Mouse (Mus musculus) small intestine, adult 2 months (tissue): ENCODE results near the gene Kyat1.

Experiments used
- CTCF ChIP-seq: fragments of 200-500 bp; IDR thresholded peaks from 2 replicates; pipeline ENCODE4 v1.5.1; 2012; ENCODE audit warnings: low read depth, mild to moderate bottlenecking, control low read depth, inconsistent platforms, low read length, moderate library complexity, mixed read lengths; ENCODE audit not compliant: insufficient replicate concordance, insufficient read length; ENCODE audit errors: extremely low read depth
- POLR2A ChIP-seq: fragments of 200-500 bp; IDR thresholded peaks from 2 replicates; pipeline ENCODE4 v1.6.1; 2012; ENCODE audit warnings: low read depth, mild to moderate bottlenecking, control low read depth, inconsistent platforms, low read length, moderate library complexity

DNA sequence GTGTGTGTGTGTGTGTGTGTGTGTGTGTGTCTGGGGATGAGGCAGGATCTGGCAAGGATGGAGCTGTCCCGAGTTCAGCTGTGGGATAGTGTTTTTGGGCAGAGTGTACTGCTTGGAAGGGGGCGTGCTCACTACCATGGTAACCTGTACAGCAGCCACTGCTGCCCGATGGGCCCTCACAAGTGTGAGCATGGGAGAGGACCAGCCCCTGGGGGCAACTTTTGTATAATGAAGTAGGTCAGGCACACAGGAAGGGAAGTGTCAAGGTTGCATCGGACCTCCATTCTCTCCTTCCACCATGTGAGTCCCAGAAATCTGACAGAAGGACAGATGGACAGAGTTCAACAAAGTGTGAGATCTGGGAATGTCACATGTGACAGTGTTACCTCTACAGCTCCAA, 42.0 kb upstream of the Kyat1 start:
- no peak for TF ChIP-seq POLR2A
- no peak for TF ChIP-seq CTCF
